Mouse (Mus musculus) telencephalon, adult 2 months (tissue): Measurements from ENCODE around the gene Hist2h2be.
"Not testable (repeated sequence)": the region's sequence is repeated elsewhere in the genome, so short reads cannot be mapped to it uniquely, and the experiment has no call there.

Source experiments
- DNase-seq: peaks from one replicate; pipeline ENCODE4 v3.0.0-alpha.2; 2011; ENCODE audit warnings: low read depth, low spot score

Hist2h2be gene

DNA sequence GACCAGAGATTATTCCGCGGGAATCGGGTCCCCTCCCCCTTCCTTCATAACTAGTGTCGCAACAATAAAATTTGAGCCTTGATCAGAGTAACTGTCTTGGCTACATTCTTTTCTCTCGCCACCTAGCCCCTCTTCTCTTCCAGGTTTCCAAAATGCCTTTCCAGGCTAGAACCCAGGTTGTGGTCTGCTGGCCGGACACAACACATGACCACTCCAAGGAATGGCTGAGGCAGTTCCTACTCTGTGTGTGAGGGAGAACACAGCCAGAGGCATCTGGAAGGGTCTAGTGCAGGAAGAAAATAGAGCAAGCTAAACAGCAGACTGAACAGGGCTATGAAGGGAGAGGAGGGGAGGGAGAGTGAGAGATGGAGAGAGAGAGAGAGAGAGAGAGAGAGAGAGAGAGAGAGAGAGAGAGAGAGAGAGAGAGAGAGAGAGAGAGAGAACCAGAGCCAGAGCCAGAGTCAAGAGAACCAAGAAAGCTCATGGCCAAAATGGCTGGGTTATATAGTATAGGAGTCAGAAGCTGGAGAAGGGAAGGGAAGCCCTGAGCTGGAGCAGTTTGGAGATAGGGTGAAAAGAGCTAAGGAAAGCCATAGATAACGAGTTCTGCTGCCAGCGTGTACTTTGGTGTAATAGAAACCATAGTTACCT, 22.2 kb upstream of the Hist2h2be start:
- DNase-seq, result not testable (repeated sequence)

DNA sequence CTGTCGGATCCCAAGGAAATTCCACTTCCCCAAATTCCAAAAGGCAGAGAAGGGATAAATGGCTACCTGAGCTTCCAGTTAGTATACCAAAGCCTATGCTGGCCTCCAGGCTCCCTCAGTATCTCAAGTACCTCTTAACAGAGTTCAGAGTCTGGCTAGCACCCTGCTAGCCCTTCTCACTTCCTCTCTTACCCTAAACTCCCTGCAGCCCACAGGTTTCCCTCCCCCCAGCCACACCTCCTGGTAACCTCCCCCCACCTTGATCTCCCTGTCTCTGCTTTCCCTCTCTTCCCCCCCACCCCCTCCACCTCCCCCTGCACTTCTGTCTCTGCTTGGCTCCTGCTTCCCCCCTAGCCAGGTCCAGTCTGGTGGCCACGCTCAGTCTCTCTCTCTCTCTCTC, 21.2 kb upstream of the Hist2h2be start:
- no peak for DNase-seq

DNA sequence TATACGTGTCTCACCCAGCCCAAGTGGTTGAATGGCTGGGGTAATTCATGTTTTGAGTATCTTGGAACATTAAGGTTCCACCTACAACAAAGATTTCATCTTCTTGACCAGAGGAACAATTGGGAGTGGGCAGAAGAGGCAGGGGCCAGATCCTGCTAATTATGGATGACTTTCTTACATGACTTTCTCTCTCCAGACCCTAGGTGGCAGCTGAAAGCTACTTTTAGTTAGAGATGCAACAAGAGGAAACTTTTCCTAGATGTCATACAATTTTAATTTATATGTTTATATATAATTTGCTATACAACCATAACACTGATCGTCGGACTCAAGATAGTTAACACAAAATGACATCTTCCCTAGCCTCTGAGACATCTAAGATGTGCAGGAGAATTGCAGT, 13.1 kb upstream of the Hist2h2be start:
- DNase-seq, result no peak

DNA sequence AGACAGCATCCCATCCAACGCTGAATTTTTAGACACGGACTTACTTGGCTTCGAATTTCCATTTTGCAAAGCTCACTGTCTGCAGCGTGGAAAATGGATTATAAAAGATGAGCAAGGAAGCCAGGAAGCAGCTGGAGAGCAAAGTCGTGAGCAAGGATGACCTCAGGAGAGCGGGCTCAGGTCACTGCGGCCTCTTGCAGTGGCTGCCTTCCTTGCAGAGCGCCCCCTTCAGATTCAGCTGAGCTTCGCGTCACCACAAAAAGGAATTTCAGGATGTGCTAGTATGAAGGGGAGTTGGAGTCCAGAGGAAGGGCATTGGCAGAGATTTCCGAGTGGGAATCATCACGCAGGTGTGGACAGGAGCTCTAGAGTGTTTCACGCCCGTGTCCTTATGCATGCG, 11.7 kb upstream of the Hist2h2be start:
- DNase-seq, result no peak

DNA sequence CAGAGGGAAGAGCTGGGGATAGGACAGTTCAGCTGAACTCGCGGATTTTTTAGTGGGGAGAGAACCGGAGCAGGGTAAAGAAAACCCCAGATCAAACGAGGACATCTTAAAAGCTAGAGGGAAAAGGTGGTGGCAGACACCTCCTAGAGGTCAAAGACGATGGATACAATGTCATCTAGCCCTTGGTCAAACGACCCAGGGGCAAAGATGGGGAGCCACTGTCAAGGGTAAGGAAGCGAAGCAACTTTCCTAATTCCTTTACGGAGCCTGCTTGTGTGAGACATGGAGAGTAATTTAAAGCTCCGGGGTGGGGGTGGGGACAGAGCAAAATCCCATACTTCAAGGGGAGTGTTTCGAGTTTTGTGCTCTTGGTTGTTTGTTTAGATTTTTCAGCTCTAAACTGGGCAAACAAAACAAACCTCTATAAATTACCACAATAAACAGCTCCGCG, 1.7 kb upstream of the Hist2h2be start:
- DNase-seq, result no peak

DNA sequence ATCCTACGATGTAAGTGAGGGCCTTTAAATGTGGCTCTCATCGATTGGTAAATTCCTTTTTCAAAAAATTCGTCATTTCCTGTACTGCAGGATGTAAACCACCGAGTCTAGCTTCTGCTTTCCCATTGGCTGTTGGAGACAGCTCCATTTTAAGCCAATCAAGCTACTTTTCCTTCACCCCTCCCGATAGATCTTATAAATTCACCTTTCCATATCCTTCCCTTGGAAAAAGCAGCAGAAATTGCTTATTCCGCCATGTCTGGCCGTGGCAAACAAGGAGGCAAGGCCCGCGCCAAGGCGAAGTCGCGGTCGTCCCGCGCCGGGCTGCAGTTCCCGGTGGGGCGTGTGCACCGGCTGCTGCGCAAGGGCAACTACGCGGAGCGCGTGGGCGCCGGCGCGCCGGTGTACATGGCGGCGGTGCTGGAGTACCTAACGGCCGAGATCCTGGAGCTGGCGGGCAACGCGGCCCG, 1.2 kb upstream of the Hist2h2be start, which contains the start of the genes Bola1 and Hist2h2ab:
Bola1 (minus strand) TSS at position 49 of the 470 bp plus-strand sequence.
Hist2h2ab (plus strand) TSS at position 205 of the 470 bp plus-strand sequence.
- peak; percentile 98 for DNase-seq

DNA sequence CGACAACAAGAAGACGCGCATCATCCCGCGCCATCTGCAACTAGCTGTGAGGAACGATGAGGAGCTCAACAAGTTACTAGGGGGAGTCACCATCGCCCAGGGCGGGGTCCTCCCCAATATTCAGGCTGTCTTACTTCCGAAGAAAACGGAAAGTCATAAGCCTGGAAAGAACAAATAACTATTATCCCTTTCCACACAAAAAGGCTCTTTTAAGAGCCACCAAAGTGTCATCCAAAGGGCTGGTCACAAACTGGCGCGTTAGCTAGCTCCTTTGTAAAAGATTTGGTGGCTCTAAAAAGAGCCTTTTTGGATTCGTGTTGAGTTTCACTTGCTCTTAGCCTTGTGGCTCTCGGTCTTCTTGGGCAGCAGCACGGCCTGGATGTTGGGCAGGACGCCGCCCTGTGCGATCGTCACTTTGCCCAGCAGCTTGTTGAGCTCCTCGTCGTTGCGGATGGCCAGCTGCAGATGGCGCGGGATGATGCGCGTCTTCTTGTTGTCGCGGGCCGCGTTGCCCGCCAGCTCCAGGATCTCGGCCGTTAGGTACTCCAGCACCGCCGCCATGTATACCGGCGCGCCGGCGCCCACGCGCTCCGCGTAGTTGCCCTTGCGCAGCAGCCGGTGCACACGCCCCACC, 671 bp upstream of the Hist2h2be start:
- DNase-seq, result not testable (repeated sequence)

DNA sequence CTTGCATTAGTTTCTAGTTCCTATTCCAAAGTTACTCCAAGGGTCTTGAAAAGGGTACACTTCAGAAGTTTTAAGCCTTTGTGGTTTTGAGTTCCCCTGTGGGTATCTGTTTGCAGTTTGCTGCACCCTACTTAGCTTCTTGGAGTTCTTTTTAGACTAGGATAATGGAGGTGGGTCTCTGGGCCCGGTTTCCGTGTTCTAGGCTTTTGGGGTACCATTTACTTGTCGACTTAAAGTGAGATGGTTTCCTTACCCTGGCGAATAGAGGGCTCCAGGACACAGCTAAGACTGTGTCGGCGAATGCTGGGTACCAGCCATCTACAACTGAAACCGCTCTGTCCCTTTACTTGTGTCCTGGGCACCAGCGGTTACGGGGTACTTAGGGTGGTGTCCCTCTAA, 720 bp downstream of the Hist2h2be start:
- DNase-seq, result no peak

DNA sequence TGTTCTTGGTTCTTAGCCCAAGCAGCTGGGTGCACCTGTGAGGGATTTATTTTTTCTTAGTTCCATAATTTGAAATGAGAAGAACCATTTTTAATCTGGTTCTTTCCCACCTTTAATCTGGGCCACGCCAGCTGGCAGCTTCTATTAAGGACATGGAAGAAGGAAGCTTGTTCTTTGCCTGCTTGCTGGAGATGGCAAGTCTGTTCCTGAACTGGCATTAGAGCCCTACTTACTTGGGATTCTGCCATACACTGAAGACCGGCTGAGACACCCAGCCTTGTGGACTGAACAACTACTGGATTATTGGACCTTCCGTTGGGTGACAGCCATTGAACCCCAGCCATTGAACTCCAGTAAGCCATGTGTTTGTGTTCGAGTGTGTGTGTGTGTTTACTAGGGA, 1.9 kb downstream of the Hist2h2be start:
- DNase-seq, result no peak

DNA sequence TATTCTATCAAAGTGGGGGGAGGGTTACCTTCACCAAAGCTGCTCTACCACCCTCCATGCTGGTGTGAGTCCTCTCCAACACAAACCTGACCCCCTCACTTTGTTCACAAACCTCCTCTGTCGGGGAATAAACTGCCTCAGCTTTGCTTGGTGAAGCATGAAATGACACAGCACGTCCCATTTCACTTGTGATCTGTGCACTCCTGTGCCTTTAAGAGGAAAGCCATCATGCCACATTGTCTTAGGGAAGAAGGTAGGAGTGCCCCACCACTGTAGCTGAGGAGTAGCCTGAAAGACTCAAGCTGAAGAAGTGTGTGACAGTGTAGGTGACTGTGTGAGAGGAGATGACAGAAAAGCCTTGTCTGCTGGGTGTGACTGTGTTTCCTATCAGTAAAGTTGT, 4.5 kb downstream of the Hist2h2be start:
- no peak for DNase-seq

DNA sequence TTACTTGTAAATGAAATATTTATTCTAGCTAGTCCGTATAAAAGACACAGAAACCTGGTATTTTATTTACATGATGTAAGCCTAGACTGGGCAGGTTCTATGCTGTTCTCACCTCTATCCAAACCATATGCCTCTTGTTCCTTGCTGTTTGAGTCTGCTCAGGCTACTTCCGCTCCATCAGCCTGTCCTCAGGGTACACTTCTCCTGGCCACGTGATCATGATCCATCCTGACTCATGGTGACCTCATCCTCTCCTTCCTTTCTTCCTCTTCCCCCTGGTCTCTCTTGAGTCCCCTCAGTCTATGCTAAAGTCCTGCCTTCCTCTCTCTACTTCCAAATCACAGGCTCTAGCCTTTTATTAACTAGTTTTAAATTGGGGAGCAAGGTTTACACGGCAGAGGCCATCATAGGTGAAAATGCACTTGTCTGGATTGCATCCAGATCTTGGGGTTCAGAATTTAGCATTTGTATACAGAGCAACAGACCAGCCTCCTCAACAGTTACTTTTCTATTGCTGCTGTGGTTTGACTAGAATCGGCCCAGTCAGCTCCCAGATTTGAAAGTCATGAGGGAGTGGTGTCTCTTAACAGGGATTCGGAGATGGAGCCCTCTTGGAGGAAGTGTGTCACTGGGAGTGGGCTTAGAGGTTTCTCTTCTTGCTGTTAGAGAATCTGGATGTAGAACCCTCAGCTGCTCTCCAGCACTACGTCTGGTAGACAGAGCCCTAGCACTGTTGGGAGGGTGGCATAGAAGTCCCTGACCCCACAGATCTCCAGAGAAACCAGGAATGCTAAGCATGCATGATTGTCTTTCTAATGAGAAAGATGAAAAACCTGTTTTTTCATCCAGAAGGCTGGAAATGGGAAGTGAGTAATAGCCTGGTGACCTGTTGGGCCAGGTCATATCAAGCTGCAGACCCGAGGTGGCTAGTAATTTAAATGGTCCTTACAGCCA, 6.1 kb downstream of the Hist2h2be start:
- DNase-seq, result no peak

DNA sequence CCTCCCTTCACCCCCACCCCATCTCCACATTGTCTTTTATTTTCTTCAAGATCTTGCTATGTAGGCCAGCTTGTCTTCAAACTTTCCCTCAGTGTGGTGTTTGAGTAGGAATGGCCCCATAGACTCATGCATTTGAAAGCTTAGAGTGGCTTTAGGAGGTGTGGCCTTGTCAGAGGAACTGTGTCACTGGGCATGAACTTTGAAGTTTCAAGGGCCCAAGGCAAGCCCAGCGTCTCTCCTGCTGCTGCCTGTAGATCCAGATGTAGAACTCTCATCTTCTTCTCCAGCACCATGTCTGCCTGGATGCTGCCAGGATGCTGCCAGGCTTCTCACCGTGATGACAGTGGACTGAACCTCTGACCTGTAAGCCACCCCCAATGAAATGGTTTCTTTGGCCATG, 7.9 kb downstream of the Hist2h2be start:
- DNase-seq, result no peak

DNA sequence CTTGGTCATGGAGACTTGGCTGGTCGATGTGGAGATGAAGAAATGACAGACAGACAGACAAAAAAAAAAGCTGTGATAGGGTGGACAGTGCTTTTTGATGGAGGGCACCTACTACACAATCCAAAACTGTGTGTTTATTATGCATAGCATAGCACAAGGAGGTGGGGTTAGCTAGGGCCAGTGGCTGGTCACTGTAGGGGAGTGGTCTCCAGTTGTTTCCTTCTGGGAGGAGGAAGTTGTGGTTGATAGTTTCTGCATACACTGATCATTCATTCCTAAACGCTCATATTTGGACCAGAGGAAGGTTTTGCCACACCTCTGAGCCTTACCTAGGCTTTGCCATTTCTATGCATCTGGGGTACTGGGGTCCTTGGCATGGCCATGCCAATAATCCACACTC, 9.5 kb downstream of the Hist2h2be start:
- no peak for DNase-seq

DNA sequence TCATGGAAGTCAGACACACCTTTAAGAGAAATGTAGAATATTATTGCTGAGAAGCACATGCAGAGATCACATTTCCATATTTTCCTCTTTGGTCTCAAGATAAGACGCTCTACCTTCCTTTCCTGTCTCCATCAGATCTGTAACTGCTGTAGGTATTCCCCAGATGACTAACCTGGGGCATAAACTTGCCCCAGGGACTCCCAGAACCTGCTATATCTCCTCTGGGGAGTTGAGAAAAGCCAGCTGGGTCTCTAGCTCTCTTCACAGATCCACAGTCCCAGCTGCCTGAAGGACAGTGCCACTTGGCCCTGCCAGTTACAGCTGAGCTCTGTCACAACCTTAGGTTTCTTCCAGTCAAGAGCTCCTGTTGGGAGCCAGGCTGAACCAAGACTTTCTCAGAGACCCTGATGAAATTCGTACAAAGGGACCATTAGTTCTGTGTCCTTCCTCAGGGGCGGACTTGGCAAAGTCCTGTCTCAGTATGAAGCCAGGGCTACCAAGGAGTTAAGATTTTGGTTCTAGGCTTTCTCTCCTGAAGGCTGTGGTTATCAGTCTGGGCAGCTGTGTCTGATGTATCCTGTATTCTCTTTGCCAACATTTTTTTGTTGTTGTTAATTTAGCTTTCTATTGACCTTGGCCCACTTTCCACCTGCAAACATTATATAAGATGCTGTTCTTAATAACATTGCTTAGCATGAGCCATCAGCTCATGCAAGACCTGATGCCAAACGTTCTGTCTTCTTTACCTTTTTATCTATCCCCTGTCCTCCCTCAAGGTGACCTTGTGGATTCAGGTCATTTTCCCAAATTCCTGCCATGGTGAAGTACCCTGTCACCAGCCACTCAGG, 10.2 kb downstream of the Hist2h2be start:
- DNase-seq, result no peak

DNA sequence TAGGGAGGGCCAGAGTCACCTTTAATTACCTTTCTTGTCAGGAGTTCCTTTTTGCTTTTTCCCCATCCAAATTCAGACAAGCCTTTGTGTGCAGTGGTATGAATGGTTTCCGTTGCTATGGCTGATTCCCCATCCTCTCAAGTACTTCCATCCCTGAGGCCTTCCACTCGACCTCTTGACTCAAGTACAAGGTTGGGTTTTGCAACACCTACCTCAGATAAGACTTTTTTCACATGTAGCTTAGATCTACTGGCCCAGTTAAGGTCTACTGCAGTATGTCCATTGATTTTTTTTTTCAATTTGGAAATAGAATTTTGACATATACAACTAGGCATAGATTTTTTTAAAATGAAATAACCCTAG, 10.8 kb downstream of the Hist2h2be start:
- DNase-seq, result no peak

DNA sequence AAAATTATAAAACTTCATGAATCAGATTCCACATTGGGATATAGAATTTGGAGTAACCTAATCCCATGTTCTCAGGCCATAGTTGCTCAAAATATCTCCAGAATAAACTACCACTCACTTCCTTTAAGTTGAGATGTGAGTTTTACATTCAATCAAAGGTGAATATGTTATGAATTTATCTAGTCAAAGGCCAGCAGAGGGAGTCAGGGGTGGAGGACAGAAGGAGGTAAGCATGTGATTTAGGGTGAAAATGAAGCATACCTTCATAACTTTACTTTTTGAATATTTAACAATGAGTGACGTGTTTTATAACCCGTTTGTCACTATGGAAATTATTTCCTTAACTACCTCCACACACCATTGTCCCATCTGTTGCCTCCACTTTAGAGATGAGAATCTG, 14.0 kb downstream of the Hist2h2be start:
- DNase-seq, result no peak

DNA sequence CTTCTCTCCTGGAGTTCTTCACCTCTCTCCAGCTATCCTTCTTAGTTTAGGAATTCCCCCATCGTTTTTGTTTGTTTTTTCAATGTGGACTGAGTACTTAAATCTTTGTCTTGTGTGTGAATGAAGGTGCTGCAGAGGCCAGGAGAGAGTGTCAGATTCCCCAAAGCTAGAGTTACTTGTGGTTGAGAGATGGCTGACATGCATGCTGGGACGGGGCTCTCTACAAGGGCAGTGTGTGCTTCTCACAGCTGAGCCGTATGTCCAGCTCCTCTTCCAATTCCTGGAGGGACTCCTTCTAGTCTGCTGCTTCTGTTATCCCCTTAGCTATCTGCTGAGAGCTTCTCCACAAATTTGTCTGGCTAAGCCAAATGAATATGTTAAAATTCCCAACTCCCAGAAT, 14.9 kb downstream of the Hist2h2be start:
- DNase-seq, result no peak

DNA sequence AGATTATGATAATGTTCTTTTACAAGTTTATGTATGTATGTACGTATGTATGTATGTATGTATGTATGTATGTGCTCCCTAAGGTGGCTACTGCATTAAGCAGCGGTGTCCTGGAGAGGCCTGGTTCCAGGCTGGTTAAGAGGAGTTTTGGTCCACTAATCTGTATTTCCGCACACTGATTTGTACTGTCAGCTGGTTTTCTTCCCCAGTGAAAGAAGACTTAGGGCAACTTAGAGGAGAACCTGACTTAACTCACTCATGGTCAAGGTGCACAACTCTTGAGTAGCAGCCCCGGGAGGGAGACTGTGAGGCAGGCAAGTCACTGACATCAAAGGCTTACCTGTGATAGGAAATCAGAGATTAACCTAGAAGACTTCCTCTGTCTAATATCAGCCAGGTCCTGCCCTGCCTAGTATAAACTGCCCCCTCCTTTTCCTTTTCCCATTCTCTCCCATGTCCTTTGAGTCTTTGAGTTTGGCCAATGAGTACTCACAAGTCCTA, 16.0 kb downstream of the Hist2h2be start:
- no peak for DNase-seq

DNA sequence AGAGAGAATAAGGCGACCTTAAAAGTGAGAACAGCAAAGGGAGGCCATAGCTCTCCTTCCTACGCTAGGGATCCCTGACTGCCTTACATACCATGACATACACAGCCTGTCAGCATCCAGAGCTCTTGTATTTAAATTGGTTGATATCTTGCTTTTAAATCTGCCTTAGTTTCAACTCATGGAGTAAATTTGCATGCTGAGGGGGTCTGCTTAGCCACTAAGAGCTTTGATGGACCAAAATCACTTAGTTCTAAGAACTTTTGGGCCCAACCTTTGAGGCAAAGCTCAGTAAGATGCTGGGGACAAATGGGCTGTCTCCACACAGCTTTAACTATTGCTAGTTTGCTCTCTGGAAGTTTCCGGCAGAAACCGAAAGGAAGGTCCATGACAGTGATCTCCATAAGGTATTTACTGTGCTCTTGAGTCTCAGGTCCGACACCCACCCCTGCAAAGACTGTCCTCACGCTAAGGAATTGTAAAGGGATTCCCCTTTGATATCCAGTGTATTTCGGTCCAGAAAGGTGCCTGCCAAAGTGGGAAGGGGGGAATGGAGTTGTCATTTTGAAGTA, 16.5 kb downstream of the Hist2h2be start:
- DNase-seq, result no peak

DNA sequence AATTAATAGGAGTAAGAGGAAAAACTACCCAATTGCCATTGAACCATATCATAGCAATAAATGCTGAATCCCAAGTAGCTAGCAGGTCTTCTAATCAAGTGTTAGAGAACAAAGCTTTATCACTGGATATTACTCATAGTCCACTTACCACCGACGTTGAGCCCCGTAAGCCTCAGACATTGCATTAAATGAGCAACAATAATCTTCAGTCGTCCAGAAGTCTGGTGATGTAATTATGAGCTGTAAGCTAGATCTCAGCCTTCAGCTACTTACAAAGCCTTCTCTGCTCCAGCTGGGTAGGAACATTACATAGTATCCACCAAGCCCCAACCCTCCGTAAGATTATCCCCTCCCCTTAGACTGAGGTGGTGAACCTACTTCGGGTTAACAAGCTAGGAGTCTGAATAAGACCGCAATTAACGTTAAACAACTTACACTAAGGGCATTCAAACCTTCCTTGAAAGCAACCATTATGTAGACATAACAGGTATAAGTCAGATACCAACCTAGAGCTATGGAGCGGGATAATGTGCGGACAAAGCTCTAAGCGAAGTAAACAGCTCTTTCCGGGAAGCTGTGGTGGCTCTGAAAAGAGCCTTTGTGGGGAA, 17.1 kb downstream of the Hist2h2be start:
- DNase-seq, result no peak
